Mouse (Mus musculus) large intestine, adult 2 months (tissue): Measurements from ENCODE around the gene Crygn. TPM values are rescaled to one million over a fixed set of nuclear protein-coding genes. Genes with fewer than 3 reads are reported as not detected.
"Not testable (repeated sequence)": the region's sequence is repeated elsewhere in the genome, so short reads cannot be mapped to it uniquely, and the experiment has no call there.

Source experiments
- DNase-seq: peaks from one replicate; pipeline ENCODE4 v3.0.0-alpha.2; 2012; ENCODE audit warnings: low read depth, low spot score
- WGBS: fragments of 180-500 bp; shearing (Covaris S2); methylation state at CpG from one replicate; pipeline ENCODE4 v1.1.7; 2018; 5-methylcytosine and 5-hydroxymethylcytosine counted together
- polyA plus RNA-seq: library from polyadenylated mRNA; depleted of rRNA; stranded (reverse); fragments of >200 nt; gene quantifications from 2 replicates; pipeline ENCODE4 v1.2.3, GENCODE M21; 2012; rRNA removed

The Crygn gene
- 0.11 TPM in 1 of 2 replicates, not detected in the other for polyA plus RNA-seq

GRCm38 (mm10) chr5:24757816-24758215 is at the start of gene Crygn:
Gene Crygn (minus strand): TSS chr5:24758008.
- DNase-seq = no peak
- WGBS = 68% methylated on average over 18 of the region's 18 CpGs

GRCm38 (mm10) chr5:24805222-24805621 is 47.4 kb upstream of the Crygn start:
- DNase-seq = no peak
- WGBS = 77% methylated on average over 6 of the region's 6 CpGs

GRCm38 (mm10) chr5:24804661-24805060 is 46.9 kb upstream of the Crygn start:
- DNase-seq = no peak
- 87% methylated on average over 8 of the region's 8 CpGs for WGBS

- 25% methylated on average over 6 of the region's 6 CpGs for WGBS
- peak; percentile 54 for DNase-seq
Observed at GRCm38 (mm10) chr5:24801841-24802624, 44.2 kb upstream of the Crygn start.

- no peak for DNase-seq
Observed at GRCm38 (mm10) chr5:24800416-24800815, 42.6 kb upstream of the Crygn start.

GRCm38 (mm10) chr5:24798639-24799038 is 40.8 kb upstream of the Crygn start:
- 23% methylated on average over 10 of the region's 10 CpGs for WGBS
- peak; percentile 33 for DNase-seq

- WGBS = 29% methylated on average over 7 of the region's 7 CpGs
Observed at GRCm38 (mm10) chr5:24797858-24798257, 40.0 kb upstream of the Crygn start.

GRCm38 (mm10) chr5:24792961-24793360 is 35.2 kb upstream of the Crygn start:
- whole genome bisulfite sequencing = 66% methylated on average over 7 of the region's 7 CpGs
- DNase-seq = no peak

More at GRCm38 (mm10) chr5:24797858-24798257, 40.0 kb upstream of the Crygn start:
- DNase-seq = no peak

- 85% methylated on average over 4 of the region's 4 CpGs for WGBS
Observed at GRCm38 (mm10) chr5:24782957-24783356, 25.1 kb upstream of the Crygn start.

GRCm38 (mm10) chr5:24781048-24781447 is 23.2 kb upstream of the Crygn start:
- 19% methylated on average over 5 of the region's 5 CpGs for WGBS
- DNase-seq = no peak

More at GRCm38 (mm10) chr5:24782957-24783356, 25.1 kb upstream of the Crygn start:
- no peak for DNase-seq

GRCm38 (mm10) chr5:24779881-24780512 is 22.2 kb upstream of the Crygn start:
- 51% methylated on average over 15 of the region's 15 CpGs for WGBS
- no peak for DNase-seq

- no peak for DNase-seq
Observed at GRCm38 (mm10) chr5:24779321-24779720, 21.5 kb upstream of the Crygn start.

- DNase-seq = no peak
- WGBS = 71% methylated on average over 13 of the region's 13 CpGs
Observed at GRCm38 (mm10) chr5:24778843-24779140, 21.0 kb upstream of the Crygn start.

GRCm38 (mm10) chr5:24778082-24778842 is 20.5 kb upstream of the Crygn start:
- WGBS = 53% methylated on average over 17 of the region's 17 CpGs
- no peak for DNase-seq

- WGBS = 55% methylated on average over 4 of the region's 4 CpGs
- DNase-seq = no peak
Observed at GRCm38 (mm10) chr5:24776681-24777080, 18.9 kb upstream of the Crygn start.

GRCm38 (mm10) chr5:24774549-24774948 is 16.7 kb upstream of the Crygn start:
- WGBS = 85% methylated on average over 16 of the region's 16 CpGs
- DNase-seq = not testable (repeated sequence)

GRCm38 (mm10) chr5:24756931-24757330 is 877 bp downstream of the Crygn start:
- DNase-seq = no peak

GRCm38 (mm10) chr5:24752175-24752498 is 5.7 kb downstream of the Crygn start:
- no peak for DNase-seq
- WGBS = 0% methylated on average over 2 of the region's 2 CpGs

More at GRCm38 (mm10) chr5:24756931-24757330, 877 bp downstream of the Crygn start:
- 52% methylated on average over 3 of the region's 3 CpGs for WGBS

- 2% methylated on average over 25 of the region's 25 CpGs for WGBS
- peak; percentile 32 for DNase-seq
Observed at GRCm38 (mm10) chr5:24751305-24752174, 6.3 kb downstream of the Crygn start.
